Mouse (Mus musculus) forebrain, embryonic 14.5 days (tissue): ENCODE measurements around the gene Kcnh7. TPM values are rescaled to one million over a fixed set of nuclear protein-coding genes. Genes with fewer than 3 reads are reported as not detected.
A peak's percentile ranks its signal among the peaks of the same experiment; 100 is the strongest.
"Not testable (repeated sequence)": the region's sequence is repeated elsewhere in the genome, so short reads cannot be mapped to it uniquely, and the experiment has no call there.

ENCODE experiments used
- ATAC-seq: fragments of 200-750 bp; cut with Nextera tagmentation; 2 replicates; pipeline ENCODE4 v1.8.0; 2017; ENCODE audit warnings: mild to moderate bottlenecking, moderate library complexity
- DNase-seq: peaks from one replicate; pipeline ENCODE4 v3.0.0-alpha.2; 2015; ENCODE audit warnings: low spot score
- H3K27ac ChIP-seq: fragments of 300-500 bp; sonication (generic); 2 replicates; pipeline ENCODE4 v1.5.1; 2014; ENCODE audit warnings: low read depth, mild to moderate bottlenecking, control low read depth, low read length, moderate library complexity
- H3K27me3 ChIP-seq: fragments of 300-500 bp; sonication (generic); replicated peaks from 2 replicates; pipeline ENCODE4 v1.6.1; 2014; ENCODE audit warnings: low read length, control low read depth, mixed read lengths; ENCODE audit not compliant: control insufficient read depth, insufficient read depth
- H3K36me3 ChIP-seq: fragments of 300-500 bp; sonication (generic); 2 replicates; pipeline ENCODE4 v1.6.1; 2014; ENCODE audit warnings: low read length, control low read depth; ENCODE audit not compliant: control insufficient read depth, insufficient read depth
- H3K4me1 ChIP-seq: fragments of 300-500 bp; sonication (generic); 2 replicates; pipeline ENCODE4 v1.6.1; 2014; ENCODE audit warnings: antibody characterized with exemption, low read length, control low read depth; ENCODE audit not compliant: control insufficient read depth, insufficient read depth
- H3K4me2 ChIP-seq: fragments of 300-500 bp; sonication (generic); 2 replicates; pipeline ENCODE4 v1.6.1; 2014; ENCODE audit warnings: mild to moderate bottlenecking, control low read depth, low read length
- H3K4me3 ChIP-seq: fragments of 300-500 bp; sonication (generic); 2 replicates; pipeline ENCODE4 v1.5.1; 2014; ENCODE audit warnings: low read depth, low read length, control low read depth
- H3K9ac ChIP-seq: fragments of 300-500 bp; sonication (generic); 2 replicates; pipeline ENCODE4 v1.6.1; 2014; ENCODE audit warnings: mild to moderate bottlenecking, low read length, control low read depth, moderate library complexity
- H3K9me3 ChIP-seq: fragments of 300-500 bp; sonication (generic); replicated peaks from 2 replicates; pipeline ENCODE4 v1.6.1; 2016; ENCODE audit warnings: low read length, control low read depth, mixed read lengths; ENCODE audit not compliant: control insufficient read depth
- WGBS: fragments of 180-500 bp; shearing (Covaris S2); extraction: QIAGEN DNeasy Blood & Tissue Kit; methylation state at CpG from one replicate; pipeline ENCODE4 v1.1.7; 2014; 5-methylcytosine and 5-hydroxymethylcytosine counted together
- polyA plus RNA-seq: library from polyadenylated mRNA; unstranded; fragments of >200 nt; fragmentation: Nextera tagmentation; extraction: Ambion mirVana; gene quantifications from 2 replicates; pipeline ENCODE4 v1.2.1, GENCODE M21; 2014

Kcnh7 gene
- polyA plus RNA-seq, 1 experiment from 2014 or later: 6.1 TPM

DNA sequence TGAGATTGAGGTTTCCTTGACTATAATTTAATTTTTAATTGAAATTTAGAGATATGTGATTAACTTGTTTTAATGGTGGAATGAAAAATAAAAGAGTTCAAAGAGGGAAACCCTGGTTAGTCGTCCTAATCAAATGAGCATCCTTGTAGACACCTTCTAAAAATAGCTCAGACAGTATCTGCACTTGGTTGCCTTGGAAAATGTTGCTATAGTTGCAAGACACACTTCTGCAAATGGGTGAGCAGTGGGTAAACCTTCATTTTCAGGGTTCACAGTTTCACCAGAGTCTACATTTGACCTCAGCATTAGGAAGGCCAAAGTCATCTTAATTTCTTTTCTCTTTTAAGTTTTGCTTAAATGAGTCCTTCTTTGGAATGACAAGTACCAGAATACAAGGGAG is 465.7 kb downstream of the Kcnh7 start:
- peak; percentile 42 for DNase-seq
- Histone ChIP-seq H3K9ac (no peak overlapping the region), H3K9me3 (no peaks in the 10 kb centered on the region), H3K4me1 (no peaks in the 10 kb centered on the region), H3K36me3 (peaks cover 8% of the 10 kb centered on the region; the same call in 1 of the 2 replicates), H3K4me3 (no peak overlapping the region), H3K4me2 (no peak overlapping the region), H3K27ac (no peak overlapping the region), H3K27me3 (no peaks in the 10 kb centered on the region)
- no peak for ATAC-seq
- WGBS: 49% methylated on average over 1 of the region's 1 CpGs

DNA sequence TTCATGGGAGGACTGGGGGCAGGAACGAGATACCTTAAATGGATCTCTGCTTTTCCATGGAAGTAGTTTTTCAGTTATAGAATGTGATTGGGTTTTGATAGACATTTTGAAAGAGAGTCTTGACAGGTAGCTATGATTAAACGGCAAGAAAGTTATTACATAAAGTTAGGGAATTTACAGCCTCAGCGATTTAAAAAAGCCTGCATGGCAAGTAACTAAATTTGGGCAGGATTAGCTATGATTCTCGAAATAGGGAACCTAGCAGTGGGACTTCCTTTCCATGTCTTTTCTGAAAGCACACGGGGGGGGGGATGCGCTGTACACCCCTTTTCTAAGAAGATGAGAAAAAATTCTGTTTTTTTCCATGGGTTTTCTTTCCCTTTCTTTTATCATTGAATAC is 466.8 kb downstream of the Kcnh7 start:
- Histone ChIP-seq H3K27me3 (no peaks in the 10 kb centered on the region), H3K9ac (no peak overlapping the region), H3K27ac (no peak overlapping the region), H3K4me3 (no peak overlapping the region), H3K9me3 (no peaks in the 10 kb centered on the region), H3K36me3 (peaks cover 8% of the 10 kb centered on the region; the same call in 1 of the 2 replicates), H3K4me1 (no peaks in the 10 kb centered on the region), H3K4me2 (no peak overlapping the region)
- ATAC-seq: no peak
- no peak for DNase-seq
- WGBS: 91% methylated on average over 6 of the region's 6 CpGs

DNA sequence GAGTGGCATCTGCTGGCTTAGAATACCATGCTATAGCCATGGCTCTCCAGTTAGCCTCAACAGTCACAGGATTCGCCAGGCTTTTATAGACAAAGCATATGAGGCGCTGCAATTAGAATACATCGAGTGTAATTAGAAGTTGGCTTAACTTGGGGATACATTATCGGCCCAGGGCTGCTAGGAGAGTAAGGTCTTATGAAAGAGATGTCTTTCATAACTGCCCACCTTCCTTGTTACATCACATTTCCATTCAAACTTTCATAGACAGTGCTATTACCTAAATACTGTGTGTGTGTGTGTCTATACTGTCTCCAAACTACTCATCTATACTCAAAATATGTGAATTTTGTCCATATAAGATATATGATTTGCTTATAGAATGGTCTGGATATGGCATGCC is 468.8 kb downstream of the Kcnh7 start:
- WGBS: 80% methylated on average over 4 of the region's 4 CpGs
- Histone ChIP-seq H3K9me3 (no peaks in the 10 kb centered on the region), H3K4me1 (no peaks in the 10 kb centered on the region), H3K27me3 (no peaks in the 10 kb centered on the region), H3K9ac (no peak overlapping the region), H3K4me2 (no peak overlapping the region), H3K4me3 (no peak overlapping the region), H3K36me3 (peaks cover 8% of the 10 kb centered on the region; the same call in 1 of the 2 replicates), H3K27ac (no peak overlapping the region)
- ATAC-seq (no peak), DNase-seq (no peak)

DNA sequence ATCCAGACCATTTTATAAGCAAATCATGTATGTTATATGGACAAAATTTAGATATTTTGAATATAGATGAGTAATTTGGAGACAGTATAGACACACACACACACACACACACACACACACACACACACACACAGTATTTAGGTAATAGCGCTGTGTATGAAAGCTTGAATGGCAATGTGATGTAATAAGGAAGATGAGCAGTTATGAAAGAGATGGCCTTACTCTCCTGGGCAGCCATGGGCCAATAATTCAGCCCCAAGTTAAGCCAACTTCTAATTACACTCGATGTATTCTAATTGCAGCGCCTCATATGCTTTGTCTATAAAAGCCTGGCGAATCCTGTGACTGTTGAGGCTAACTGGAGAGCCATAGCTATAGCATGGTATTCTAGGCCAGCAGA is 469.7 kb downstream of the Kcnh7 start:
- ATAC-seq, DNase-seq, H3K36me3 ChIP-seq, H3K4me3 ChIP-seq, H3K9ac ChIP-seq, H3K27ac ChIP-seq, H3K4me1 ChIP-seq, H3K27me3 ChIP-seq, H3K4me2 ChIP-seq, H3K9me3 ChIP-seq: not testable (repeated sequence)
- WGBS: 94% methylated on average over 4 of the region's 4 CpGs

DNA sequence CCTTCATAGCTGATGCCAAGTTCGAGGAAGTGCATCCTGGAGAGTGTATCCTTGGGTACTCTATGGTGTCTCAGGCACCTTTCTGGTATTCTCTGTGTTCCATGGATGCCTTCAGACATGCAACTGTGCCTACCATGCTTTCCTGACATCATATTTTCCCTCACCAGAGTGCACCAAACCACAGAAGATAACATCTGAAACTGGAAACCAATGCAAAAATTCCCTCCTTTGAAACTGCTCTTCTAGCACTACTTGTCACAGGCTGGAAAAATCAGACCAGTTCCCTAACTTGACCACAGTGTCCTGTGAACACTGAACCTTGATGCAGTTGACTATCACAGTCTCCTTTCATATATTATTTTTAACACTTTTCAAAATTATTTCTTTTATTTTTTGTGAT is 474.5 kb downstream of the Kcnh7 start:
- Histone ChIP-seq H3K4me3 (no peak overlapping the region), H3K9ac (no peak overlapping the region)
- WGBS: 75% methylated on average over 1 of the region's 1 CpGs

DNA sequence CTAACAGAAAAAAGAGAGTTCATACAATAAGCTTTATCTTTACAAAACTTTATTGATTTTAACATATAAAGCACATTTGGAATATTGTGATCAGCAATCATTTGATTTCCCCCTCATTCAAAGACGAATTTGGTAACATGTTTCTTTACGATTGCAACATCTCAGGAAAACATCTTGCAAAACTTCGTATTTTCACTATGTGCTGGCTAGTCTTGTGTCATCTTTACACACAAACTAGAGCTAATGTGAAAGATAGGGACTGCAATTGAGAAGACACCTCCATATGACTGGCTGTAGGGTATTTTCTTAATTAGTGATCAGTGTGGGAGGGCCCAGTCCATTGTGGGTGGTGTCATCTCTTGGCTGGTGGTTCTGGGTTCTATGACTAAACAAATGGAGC is 477.8 kb downstream of the Kcnh7 start:
- peaks cover 9% of the 10 kb centered on the region; the same call in 1 of the 2 replicates for H3K36me3 ChIP-seq
- 94% methylated on average over 3 of the region's 3 CpGs for WGBS

More for the DNA sequence above, 474.5 kb downstream of the Kcnh7 start:
- H3K4me2 ChIP-seq: no peak overlapping the region
- H3K4me1 ChIP-seq: no peaks in the 10 kb centered on the region
- no peak overlapping the region for H3K27ac ChIP-seq
- no peaks in the 10 kb centered on the region for H3K9me3 ChIP-seq
- peaks cover 6% of the 10 kb centered on the region; the same call in 1 of the 2 replicates for H3K36me3 ChIP-seq
- ATAC-seq: no peak
- no peaks in the 10 kb centered on the region for H3K27me3 ChIP-seq
- DNase-seq: no peak

DNA sequence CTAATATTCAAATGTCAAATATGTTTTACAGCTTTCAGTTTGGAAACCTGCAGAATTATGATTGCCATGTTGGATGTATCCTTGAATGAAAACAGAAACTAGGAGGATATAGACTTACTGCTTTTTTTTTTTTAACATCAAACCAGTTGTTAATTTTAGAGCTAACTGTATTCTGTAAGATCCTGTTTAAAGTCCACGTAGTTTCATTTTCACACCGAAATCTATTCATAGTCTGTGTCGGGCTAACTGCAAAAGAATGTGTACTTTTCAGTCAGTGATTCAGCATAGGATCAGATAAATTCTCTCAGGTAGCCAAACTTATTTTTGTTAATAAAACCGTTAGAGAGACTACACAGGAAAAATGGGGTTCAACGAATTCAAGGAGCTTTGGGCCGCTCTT is 498.2 kb downstream of the Kcnh7 start:
- no peak overlapping the region for H3K4me2 ChIP-seq
- DNase-seq (no peak), ATAC-seq (no peak)
- H3K9me3 ChIP-seq: no peaks in the 10 kb centered on the region
- H3K4me3 ChIP-seq: no peak overlapping the region
- no peaks in the 10 kb centered on the region for H3K27me3 ChIP-seq
- WGBS: 92% methylated on average over 6 of the region's 6 CpGs
- H3K36me3 ChIP-seq: no peaks in the 10 kb centered on the region
- 0 out of 2 replicates have a peak, but pooled peaks cover 4% of the 10 kb centered on the region for H3K4me1 ChIP-seq
- H3K9ac ChIP-seq: no peak overlapping the region
- H3K27ac ChIP-seq: no peak overlapping the region

More for the DNA sequence above, 477.8 kb downstream of the Kcnh7 start:
- ATAC-seq (no peak), DNase-seq (no peak)
- no peaks in the 10 kb centered on the region for H3K27me3 ChIP-seq
- no peak overlapping the region for H3K9ac ChIP-seq
- no peak overlapping the region for H3K4me2 ChIP-seq
- H3K9me3 ChIP-seq: no peaks in the 10 kb centered on the region
- H3K4me1 ChIP-seq: no peaks in the 10 kb centered on the region
- H3K27ac ChIP-seq: no peak overlapping the region
- no peak overlapping the region for H3K4me3 ChIP-seq

DNA sequence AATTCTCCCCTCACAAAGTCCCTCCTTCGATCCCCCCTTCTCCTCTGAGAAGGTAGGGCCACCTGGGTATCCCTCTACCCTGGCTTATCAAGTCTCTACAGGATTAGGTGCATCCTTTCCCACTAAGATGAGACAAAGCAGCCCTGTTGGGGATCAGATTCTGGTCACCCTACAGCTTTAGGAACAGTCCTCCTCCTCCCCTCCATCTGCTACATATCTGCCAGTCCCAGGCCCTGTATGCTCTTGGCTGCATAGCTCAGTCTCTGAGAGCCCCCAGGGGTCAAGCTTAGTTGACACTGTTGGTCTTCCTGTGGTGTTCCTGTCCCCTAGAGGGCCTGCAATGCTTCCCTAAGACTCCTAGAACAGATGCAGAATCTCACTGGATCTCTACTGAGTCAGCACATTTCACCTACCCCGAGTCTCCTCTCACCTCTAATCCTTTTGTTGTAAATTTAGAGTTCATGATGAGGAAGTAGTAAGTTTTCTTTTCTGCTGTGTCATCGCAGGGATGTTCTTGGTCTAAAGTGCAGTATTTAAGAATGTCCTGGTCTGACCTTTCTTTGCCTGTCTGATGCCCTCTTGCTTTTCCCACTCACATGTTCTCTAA is 499.0 kb downstream of the Kcnh7 start:
- Histone ChIP-seq H3K27me3 (no peaks in the 10 kb centered on the region), H3K9ac (no peak overlapping the region), H3K9me3 (no peaks in the 10 kb centered on the region), H3K4me2 (no peak overlapping the region), H3K4me3 (no peak overlapping the region), H3K27ac (no peak overlapping the region), H3K36me3 (no peaks in the 10 kb centered on the region), H3K4me1 (0 out of 2 replicates have a peak, but pooled peaks cover 4% of the 10 kb centered on the region)
- DNase-seq: no peak
- WGBS: 64% methylated on average over 3 of the region's 3 CpGs
- ATAC-seq: no peak

DNA sequence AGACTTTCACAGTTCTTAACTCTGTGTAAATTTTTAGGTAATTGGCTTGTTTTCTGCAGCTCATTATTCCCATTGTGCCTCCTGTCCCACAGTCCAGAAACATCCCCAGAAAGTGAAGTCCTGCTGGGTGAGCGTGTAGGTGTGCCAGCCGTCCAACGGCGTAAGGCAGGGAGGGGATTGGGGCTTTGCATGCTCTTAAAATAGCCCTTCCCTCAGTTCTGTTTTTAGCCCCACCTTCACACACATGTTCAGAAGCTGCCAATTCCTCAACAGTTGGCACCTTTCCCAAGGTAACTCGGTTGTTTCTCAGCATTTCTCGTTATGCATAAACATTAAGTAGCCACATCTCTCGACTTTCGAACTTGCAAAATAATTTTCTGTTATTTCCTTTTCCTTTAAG is 502.4 kb downstream of the Kcnh7 start:
- H3K4me1 ChIP-seq: 0 out of 2 replicates have a peak, but pooled peaks cover 4% of the 10 kb centered on the region
- no peaks in the 10 kb centered on the region for H3K9me3 ChIP-seq
- peak; percentile 45 for DNase-seq
- H3K27me3 ChIP-seq: no peaks in the 10 kb centered on the region
- peak; percentile 65; the same call in 1 of the 2 replicates for ATAC-seq
- no peak overlapping the region for H3K9ac ChIP-seq
- no peak overlapping the region for H3K4me3 ChIP-seq
- H3K27ac ChIP-seq: no peak overlapping the region
- H3K36me3 ChIP-seq: no peaks in the 10 kb centered on the region
- WGBS: 31% methylated on average over 8 of the region's 8 CpGs
- H3K4me2 ChIP-seq: 0 out of 2 replicates have a peak overlapping the region, but pooled peaks have one; percentile 12
